Mouse (Mus musculus): ENCODE measurements around the gene Nid2. TPM values are rescaled to one million over a fixed set of nuclear protein-coding genes. Genes with fewer than 3 reads are reported as not detected.

The Nid2 gene
- polyA plus RNA-seq, 1 experiment from 2014 or later = 61.8 TPM

- no peaks in the 10 kb centered on the region for H3K9me3 ChIP-seq
- no peak overlapping the region for H3K4me3 ChIP-seq
- 75% methylated on average over 13 of the region's 13 CpGs for WGBS
- H3K4me1 ChIP-seq = peaks cover 38% of the 10 kb centered on the region
- no peaks in the 10 kb centered on the region for H3K27me3 ChIP-seq (replicated peaks; ENCODE audit: low read depth, poor library complexity, severe bottlenecking)
- H3K36me3 ChIP-seq (replicated peaks) = peaks cover 28% of the 10 kb centered on the region
- no peak for DNase-seq (ENCODE audit: low spot score)
- no peak overlapping the region; the same call in 1 of the 2 replicates for H3K27ac ChIP-seq (replicated peaks)
These were observed 23.1 kb downstream of the Nid2 start for GRCm38 (mm10) chr14:19774036-19774628.

- no peak for DNase-seq (ENCODE audit: low spot score)
- H3K27ac ChIP-seq (replicated peaks) = no peak overlapping the region
- H3K9me3 ChIP-seq = no peaks in the 10 kb centered on the region
- no peak overlapping the region for H3K4me3 ChIP-seq
- H3K4me1 ChIP-seq = peaks cover 25% of the 10 kb centered on the region
- H3K27me3 ChIP-seq (replicated peaks; ENCODE audit: low read depth, poor library complexity, severe bottlenecking) = no peaks in the 10 kb centered on the region
- H3K36me3 ChIP-seq (replicated peaks) = peaks cover 41% of the 10 kb centered on the region
- WGBS = 90% methylated on average over 4 of the region's 4 CpGs
These were observed 24.4 kb downstream of the Nid2 start for GRCm38 (mm10) chr14:19775491-19775890.

- H3K27me3 ChIP-seq (replicated peaks; ENCODE audit: low read depth, poor library complexity, severe bottlenecking) = no peaks in the 10 kb centered on the region
- H3K9me3 ChIP-seq = no peaks in the 10 kb centered on the region
- DNase-seq (ENCODE audit: low spot score) = no peak
- peaks cover 18% of the 10 kb centered on the region for H3K4me1 ChIP-seq
- 96% methylated on average over 5 of the region's 5 CpGs for WGBS
- peaks cover 48% of the 10 kb centered on the region for H3K36me3 ChIP-seq (replicated peaks)
- H3K4me3 ChIP-seq = no peak overlapping the region
- H3K27ac ChIP-seq (replicated peaks) = no peak overlapping the region
These were observed 25.1 kb downstream of the Nid2 start for GRCm38 (mm10) chr14:19776179-19776578.

- H3K9me3 ChIP-seq = no peaks in the 10 kb centered on the region
- no peak overlapping the region for H3K4me3 ChIP-seq
- H3K27me3 ChIP-seq (replicated peaks; ENCODE audit: low read depth, poor library complexity, severe bottlenecking) = no peaks in the 10 kb centered on the region
- peaks cover 54% of the 10 kb centered on the region for H3K36me3 ChIP-seq (replicated peaks)
- peak; percentile 57 for DNase-seq (ENCODE audit: low spot score)
- WGBS = 44% methylated on average over 6 of the region's 6 CpGs
- no peak overlapping the region for H3K27ac ChIP-seq (replicated peaks)
- H3K4me1 ChIP-seq = peaks cover 17% of the 10 kb centered on the region; the same call in 1 of the 2 replicates
These were observed 25.8 kb downstream of the Nid2 start for GRCm38 (mm10) chr14:19776890-19777289.

GRCm38 (mm10) chr14:19777365-19777764, 26.3 kb downstream of the Nid2 start:
- no peaks in the 10 kb centered on the region for H3K27me3 ChIP-seq (replicated peaks; ENCODE audit: low read depth, poor library complexity, severe bottlenecking)
- no peak overlapping the region for H3K4me3 ChIP-seq
- H3K4me1 ChIP-seq = peaks cover 16% of the 10 kb centered on the region; the same call in 1 of the 2 replicates
- no peak overlapping the region for H3K27ac ChIP-seq (replicated peaks)
- no peak for DNase-seq (ENCODE audit: low spot score)
- H3K36me3 ChIP-seq (replicated peaks) = peaks cover 58% of the 10 kb centered on the region
- H3K9me3 ChIP-seq = no peaks in the 10 kb centered on the region
- 93% methylated on average over 6 of the region's 6 CpGs for WGBS

- Histone ChIP-seq H3K36me3 (replicated peaks) (peaks cover 62% of the 10 kb centered on the region), H3K4me3 (no peak overlapping the region), H3K27ac (replicated peaks) (no peak overlapping the region), H3K27me3 (replicated peaks; ENCODE audit: low read depth, poor library complexity, severe bottlenecking) (no peaks in the 10 kb centered on the region), H3K9me3 (no peaks in the 10 kb centered on the region), H3K4me1 (peaks cover 11% of the 10 kb centered on the region; the same call in 1 of the 2 replicates)
- 92% methylated on average over 13 of the region's 13 CpGs for WGBS
- no peak for DNase-seq (ENCODE audit: low spot score)
These were observed 26.9 kb downstream of the Nid2 start for GRCm38 (mm10) chr14:19777945-19778344.

GRCm38 (mm10) chr14:19785797-19786588, 34.9 kb downstream of the Nid2 start:
- Histone ChIP-seq H3K4me3 (no peak overlapping the region), H3K4me1 (no peaks in the 10 kb centered on the region), H3K9me3 (no peaks in the 10 kb centered on the region), H3K36me3 (replicated peaks) (peaks cover 31% of the 10 kb centered on the region), H3K27ac (replicated peaks) (no peak overlapping the region), H3K27me3 (replicated peaks; ENCODE audit: low read depth, poor library complexity, severe bottlenecking) (no peaks in the 10 kb centered on the region)
- 91% methylated on average over 9 of the region's 9 CpGs for WGBS
- DNase-seq (ENCODE audit: low spot score) = no peak

- WGBS = 80% methylated on average over 1 of the region's 1 CpGs
- no peak for DNase-seq (ENCODE audit: low spot score)
These were observed 37.4 kb downstream of the Nid2 start for GRCm38 (mm10) chr14:19788443-19788842.

GRCm38 (mm10) chr14:19794881-19795280, 43.8 kb downstream of the Nid2 start:
- DNase-seq (ENCODE audit: low spot score) = no peak
- Histone ChIP-seq H3K27me3 (replicated peaks; ENCODE audit: low read depth, poor library complexity, severe bottlenecking) (no peaks in the 10 kb centered on the region), H3K4me1 (peaks cover 1% of the 10 kb centered on the region; the same call in 1 of the 2 replicates), H3K36me3 (replicated peaks) (peaks cover 72% of the 10 kb centered on the region), H3K4me3 (no peak overlapping the region), H3K9me3 (no peaks in the 10 kb centered on the region), H3K27ac (replicated peaks) (no peak overlapping the region)
- 69% methylated on average over 4 of the region's 4 CpGs for WGBS

More at GRCm38 (mm10) chr14:19788443-19788842, 37.4 kb downstream of the Nid2 start:
- Histone ChIP-seq H3K27ac (replicated peaks) (no peak overlapping the region), H3K4me1 (no peaks in the 10 kb centered on the region), H3K9me3 (no peaks in the 10 kb centered on the region), H3K4me3 (no peak overlapping the region), H3K27me3 (replicated peaks; ENCODE audit: low read depth, poor library complexity, severe bottlenecking) (no peaks in the 10 kb centered on the region), H3K36me3 (replicated peaks) (peaks cover 31% of the 10 kb centered on the region)

- H3K27me3 ChIP-seq (replicated peaks; ENCODE audit: low read depth, poor library complexity, severe bottlenecking) = no peaks in the 10 kb centered on the region
- 87% methylated on average over 18 of the region's 18 CpGs for WGBS
- H3K36me3 ChIP-seq (replicated peaks) = peaks cover 79% of the 10 kb centered on the region
- no peak overlapping the region for H3K4me3 ChIP-seq
- H3K27ac ChIP-seq (replicated peaks) = no peak overlapping the region
- DNase-seq (ENCODE audit: low spot score) = no peak
- no peaks in the 10 kb centered on the region for H3K9me3 ChIP-seq
- H3K4me1 ChIP-seq = peaks cover 7% of the 10 kb centered on the region; the same call in 1 of the 2 replicates
These were observed 45.7 kb downstream of the Nid2 start for GRCm38 (mm10) chr14:19796541-19797304.

- peaks cover 13% of the 10 kb centered on the region for H3K4me1 ChIP-seq
- 0 out of 2 replicates have a peak overlapping the region, but pooled peaks have one; percentile 10 for H3K27ac ChIP-seq (replicated peaks)
- 51% methylated on average over 2 of the region's 2 CpGs for WGBS
- H3K4me3 ChIP-seq = no peak overlapping the region
- H3K27me3 ChIP-seq (replicated peaks; ENCODE audit: low read depth, poor library complexity, severe bottlenecking) = no peaks in the 10 kb centered on the region
- peaks cover 74% of the 10 kb centered on the region for H3K36me3 ChIP-seq (replicated peaks)
- no peak for DNase-seq (ENCODE audit: low spot score)
- no peaks in the 10 kb centered on the region for H3K9me3 ChIP-seq
These were observed 49.4 kb downstream of the Nid2 start for GRCm38 (mm10) chr14:19800485-19800884.

- DNase-seq (ENCODE audit: low spot score) = no peak
- no peaks in the 10 kb centered on the region for H3K9me3 ChIP-seq
- H3K27me3 ChIP-seq (replicated peaks; ENCODE audit: low read depth, poor library complexity, severe bottlenecking) = no peaks in the 10 kb centered on the region
- H3K27ac ChIP-seq (replicated peaks) = no peak overlapping the region
- WGBS = 89% methylated on average over 8 of the region's 8 CpGs
- H3K36me3 ChIP-seq (replicated peaks) = peaks cover 82% of the 10 kb centered on the region
- H3K4me3 ChIP-seq = no peak overlapping the region
- peaks cover 14% of the 10 kb centered on the region for H3K4me1 ChIP-seq
These were observed 50.6 kb downstream of the Nid2 start for GRCm38 (mm10) chr14:19801474-19802215.
